Mouse (Mus musculus): ENCODE data around the gene Mkln1. TPM values are rescaled to one million over a fixed set of nuclear protein-coding genes. Genes with fewer than 3 reads are reported as not detected.
"Not testable (repeated sequence)": the region's sequence is repeated elsewhere in the genome, so short reads cannot be mapped to it uniquely, and the experiment has no call there.

Gene Mkln1
- total RNA-seq, 2 experiments from 2014 or later = 139 to 148 TPM

- ATAC-seq (ENCODE audit: poor library complexity, severe bottlenecking) = no peak
Measured at GRCm38 (mm10) chr6:31544318-31544717, 145.8 kb downstream of the Mkln1 start.

GRCm38 (mm10) chr6:31549361-31550051, 151.0 kb downstream of the Mkln1 start:
- no peak for ATAC-seq (ENCODE audit: poor library complexity, severe bottlenecking)

- ATAC-seq (ENCODE audit: poor library complexity, severe bottlenecking) = no peak
Measured at GRCm38 (mm10) chr6:31550876-31551532, 152.5 kb downstream of the Mkln1 start.

- ATAC-seq (ENCODE audit: poor library complexity, severe bottlenecking) = no peak
Measured at GRCm38 (mm10) chr6:31556460-31557100, 158.0 kb downstream of the Mkln1 start.

GRCm38 (mm10) chr6:31560138-31560959, 161.8 kb downstream of the Mkln1 start:
- ATAC-seq (ENCODE audit: poor library complexity, severe bottlenecking) = no peak

GRCm38 (mm10) chr6:31561948-31562347, 163.4 kb downstream of the Mkln1 start:
- not testable (repeated sequence) for ATAC-seq (ENCODE audit: poor library complexity, severe bottlenecking)

GRCm38 (mm10) chr6:31562371-31563080, 164.0 kb downstream of the Mkln1 start:
- no peak for ATAC-seq (ENCODE audit: poor library complexity, severe bottlenecking)

GRCm38 (mm10) chr6:31563235-31564181, 165.0 kb downstream of the Mkln1 start, which contains the start of gene Podxl:
Podxl (minus strand) TSS chr6:31563981.
- peak; percentile 40; the same call in 1 of the 2 replicates for ATAC-seq (ENCODE audit: poor library complexity, severe bottlenecking)

GRCm38 (mm10) chr6:31564182-31564531, 165.6 kb downstream of the Mkln1 start:
- no peak for ATAC-seq (ENCODE audit: poor library complexity, severe bottlenecking)

- no peak for ATAC-seq (ENCODE audit: poor library complexity, severe bottlenecking)
Measured at GRCm38 (mm10) chr6:31564901-31565391, 166.4 kb downstream of the Mkln1 start.

Other genes with a start within 250 kb of the Mkln1 start
- gene Podxl, start 165.2 kb downstream of the Mkln1 start, total RNA-seq (2015) = not detected in 2 replicates
- gene Podxl, start 165.2 kb downstream of the Mkln1 start, total RNA-seq (2017) = not detected in 2 replicates